Comparison of ENCODE assay signal across 17 mouse cellular contexts in the genomic region with DNA sequence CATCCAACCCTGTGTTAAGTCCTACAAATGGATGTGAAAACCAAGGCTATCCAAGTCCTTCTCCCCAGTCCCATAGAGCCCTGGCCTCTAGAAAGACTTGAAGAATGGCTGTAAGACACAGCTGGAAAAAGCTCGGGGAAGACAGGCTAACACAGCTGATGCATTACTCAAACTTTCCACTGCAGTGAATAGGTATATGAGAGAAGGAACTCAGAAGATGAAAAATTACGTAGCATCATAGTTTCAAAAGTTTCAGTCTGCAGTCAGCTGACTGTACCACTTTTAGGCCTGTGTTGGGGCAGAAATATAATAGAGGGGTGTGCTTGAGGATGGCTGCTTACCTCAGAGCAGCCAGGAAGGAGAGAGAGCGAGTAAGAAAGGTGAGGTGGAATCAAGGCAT.
DNase-seq lines count a peak whose midpoint lies in the region; TF ChIP-seq lines count a peak whose summit lies in the region.
"Had no signal": no experiment of that assay in that cellular context is flagged by ENCODE, and none has a peak within 500 bp of the region (broad histone marks: within the 10 kb centered on the region; RNA-seq: fewer than 3 reads in every experiment).

No protein-coding gene starts in this region.

- 63% methylated on average over 3 of the region's 3 CpGs for WGBS in lung, adult 2 months

- peak overlapping the region; percentile 45 for H3K27ac ChIP-seq in CH12.LX (ENCODE audit: insufficient read depth, low read depth)

- peak; percentile 33 for DNase-seq in heart, adult 11 months
- no peak for DNase-seq in heart, postnatal 36 days
- peak; percentile 87 for DNase-seq in CH12.LX (ENCODE audit: extremely low read depth)
- DNase-seq in lung, adult 2 months: no peak
- DNase-seq: adrenal gland, adult 2 months; adrenal gland, adult 8-10 months; adrenal gland, postnatal 10 days; adrenal gland, postnatal 14 days; adrenal gland, postnatal 25 days; adrenal gland, postnatal 36 days; B cell, adult 2 months; cerebellum, adult 11 months; cerebellum, adult 11-12 months; cerebellum, adult 18-20 months; cerebellum, adult 2 months had no signal

- TF ChIP-seq POLR2A in CH12.LX (IDR thresholded peaks at IDR 0.05; ENCODE audit: low read depth, low read length): no peak
- TF ChIP-seq POLR2A in lung, adult 2 months (IDR thresholded peaks at IDR 0.05; ENCODE audit: borderline replicate concordance, extremely low read depth, low read depth, low read length): no peak

- no peak overlapping the region for H3K9ac ChIP-seq in CH12.LX (ENCODE audit: insufficient read depth, low read depth)

- in situ Hi-C loops in CH12.LX (cut with MboI; ENCODE audit: low pct_ligation_motif_present, low pct_unique_long_range_greater_than_20kb, low sequenced_read_pairs): no loop called here

- intact Hi-C loops in heart, postnatal 36 days (cut with DNase I): no loop called here

- TF ChIP-seq CTCF in CH12.LX (conservative IDR thresholded peaks at IDR 0.05 in 1 of 2, IDR thresholded peaks at IDR 0.05 in 1 of 2; ENCODE audit: low read depth in 2 of 2, low read length in 2 of 2): no peak
- no peak for TF ChIP-seq CTCF in lung, adult 2 months (IDR thresholded peaks at IDR 0.05; ENCODE audit: insufficient read depth, low read length)

- peak; percentile 90 for TF ChIP-seq EP300 in CH12.LX (IDR thresholded peaks at IDR 0.05; ENCODE audit: low read length)

- no peaks in the 10 kb centered on the region for H3K36me3 ChIP-seq in CH12.LX (replicated peaks in 1 of 2; ENCODE audit: control insufficient read depth in 1 of 2, insufficient read depth in 1 of 2, low read length in 1 of 2)
- H3K36me3 ChIP-seq: G1E had no signal

- dilution Hi-C loops in CH12.LX (cut with MboI; ENCODE audit: extremely low pct_ligation_motif_present, extremely low pct_unique_long_range_greater_than_20kb, low sequenced_read_pairs): no loop called here

- H3K79me2 ChIP-seq in CH12.LX (replicated peaks; ENCODE audit: control insufficient read depth, extremely low read depth, insufficient read depth, poor library complexity, severe bottlenecking): no peaks in the 10 kb centered on the region

- no peak overlapping the region for H3K4me3 ChIP-seq in CH12.LX (replicated peaks in 1 of 3; ENCODE audit: low read depth in 2 of 3, low read length in 2 of 3, poor library complexity in 1 of 3)
- H3K4me3 ChIP-seq in lung, adult 2 months (replicated peaks; ENCODE audit: extremely low read depth, low read depth, low read length): no peak overlapping the region

- no peak overlapping the region for H3K4me2 ChIP-seq in CH12.LX (ENCODE audit: insufficient read depth, low read depth, poor library complexity, severe bottlenecking)

- no peaks in the 10 kb centered on the region for H3K9me3 ChIP-seq in CH12.LX (replicated peaks; ENCODE audit: low read length)

- no peaks in the 10 kb centered on the region for H3K27me3 ChIP-seq in CH12.LX (replicated peaks)
- H3K27me3 ChIP-seq: Patski had no signal

- peaks cover 9 to 34% of the 10 kb centered on the region in 2 experiments; a peak in 3 of 4 replicates for H3K4me1 ChIP-seq in CH12.LX (ENCODE audit: control insufficient read depth in 1 of 2, insufficient read depth in 2 of 2)
- no peaks in the 10 kb centered on the region for H3K4me1 ChIP-seq in lung, adult 2 months (ENCODE audit: control insufficient read depth, insufficient read depth, low read length)

- no peak; the same call in none of the 2 replicates for TF ChIP-seq RAD21 in CH12.LX (IDR thresholded peaks at IDR 0.05; ENCODE audit: low read depth, low read length)

TF ChIP-seq in CH12.LX, 34 proteins besides CTCF, POLR2A, EP300 and RAD21:
- TF ChIP-seq IRF4 (IDR thresholded peaks at IDR 0.05; ENCODE audit: low read depth, low read length) (peak; percentile 61; the same call in 1 of the 2 replicates), JUND (conservative IDR thresholded peaks at IDR 0.05; ENCODE audit: low read depth, low read length) (peak; percentile 98), NELFE (IDR thresholded peaks at IDR 0.05; ENCODE audit: low read depth, low read length) (no peak), POLR2AphosphoS2 (IDR thresholded peaks at IDR 0.05; ENCODE audit: low read depth, low read length) (no peak), CHD2 (IDR thresholded peaks at IDR 0.05; ENCODE audit: low read length) (0 out of 2 replicates have a peak, but pooled peaks have one; percentile 6), MEF2A (IDR thresholded peaks at IDR 0.05; ENCODE audit: borderline replicate concordance, low read depth, low read length) (peak; percentile 70), TBP (conservative IDR thresholded peaks at IDR 0.05; ENCODE audit: low read depth, low read length) (0 out of 2 replicates have a peak, but pooled peaks have one; percentile 23), CHD1 (IDR thresholded peaks at IDR 0.05; ENCODE audit: low read depth, low read length) (no peak), ETS1 (conservative IDR thresholded peaks at IDR 0.05; ENCODE audit: low read depth, low read length) (peak; percentile 100), JUN (IDR thresholded peaks at IDR 0.05; ENCODE audit: insufficient read depth, low read depth, low read length) (peak; percentile 97), RCOR1 (conservative IDR thresholded peaks at IDR 0.05; ENCODE audit: low read depth, low read length) (no peak), SIN3A (IDR thresholded peaks at IDR 0.05; ENCODE audit: low read length) (peak; percentile 60), ELF1 (IDR thresholded peaks at IDR 0.05; ENCODE audit: low read depth, low read length) (no peak), E2F4 (IDR thresholded peaks at IDR 0.05; ENCODE audit: insufficient replicate concordance, low read depth, low read length) (0 out of 2 replicates have a peak, but pooled peaks have one; percentile 31), NRF1 (IDR thresholded peaks at IDR 0.05; ENCODE audit: low read depth, low read length) (no peak), USF2 (conservative IDR thresholded peaks at IDR 0.05; ENCODE audit: low read depth, low read length) (0 out of 2 replicates have a peak, but pooled peaks have one; percentile 26), MXI1 (IDR thresholded peaks at IDR 0.05; ENCODE audit: low read depth, low read length) (no peak), ZC3H11A (IDR thresholded peaks at IDR 0.05; ENCODE audit: low read depth, low read length) (no peak), SMC3 (IDR thresholded peaks at IDR 0.05; ENCODE audit: low read depth, low read length) (no peak), MAZ (IDR thresholded peaks at IDR 0.05; ENCODE audit: low read depth, low read length) (no peak), HCFC1 (IDR thresholded peaks at IDR 0.05; ENCODE audit: low read depth, low read length) (no peak), BHLHE40 (IDR thresholded peaks at IDR 0.05; ENCODE audit: low read depth, low read length) (peak; percentile 54; the same call in 1 of the 2 replicates), TCF12 (IDR thresholded peaks at IDR 0.05; ENCODE audit: low read depth, low read length) (peak; percentile 65; the same call in 1 of the 2 replicates), MYC (IDR thresholded peaks at IDR 0.05; ENCODE audit: low read depth, low read length) (no peak), MAX (IDR thresholded peaks at IDR 0.05; ENCODE audit: low read length) (no peak), ZKSCAN1 (IDR thresholded peaks at IDR 0.05; ENCODE audit: borderline replicate concordance, low read depth, low read length) (no peak), ZNF384 (IDR thresholded peaks at IDR 0.05; ENCODE audit: low read depth, low read length) (no peak), UBTF (IDR thresholded peaks at IDR 0.05; ENCODE audit: low read depth, low read length) (no peak), GABPA (IDR thresholded peaks at IDR 0.05; ENCODE audit: insufficient replicate concordance, low read depth, low read length) (no peak), KAT2A (IDR thresholded peaks at IDR 0.05; ENCODE audit: insufficient replicate concordance, low read length) (no peak), USF1 (IDR thresholded peaks at IDR 0.05; ENCODE audit: low read depth, low read length) (peak; percentile 15), PAX5 (IDR thresholded peaks at IDR 0.05; ENCODE audit: low read length) (no peak), MAFK (IDR thresholded peaks at IDR 0.05; ENCODE audit: insufficient replicate concordance, low read length) (no peak; the same call in 1 of the 2 replicates), ZMIZ1 (IDR thresholded peaks at IDR 0.05; ENCODE audit: low read depth, low read length) (no peak)

Comparison
In these comparisons a context has a peak if more than half of its experiments do, and no peak if none do; other contexts are left out.
1. DNase-seq: peak in heart, adult 11 months (single experiment) and CH12.LX (single experiment); none in heart, postnatal 36 days (0 of 2) and lung, adult 2 months (single experiment).